Mouse (Mus musculus): Measurements from ENCODE around the gene Smoc1.

The Smoc1 gene

DNA sequence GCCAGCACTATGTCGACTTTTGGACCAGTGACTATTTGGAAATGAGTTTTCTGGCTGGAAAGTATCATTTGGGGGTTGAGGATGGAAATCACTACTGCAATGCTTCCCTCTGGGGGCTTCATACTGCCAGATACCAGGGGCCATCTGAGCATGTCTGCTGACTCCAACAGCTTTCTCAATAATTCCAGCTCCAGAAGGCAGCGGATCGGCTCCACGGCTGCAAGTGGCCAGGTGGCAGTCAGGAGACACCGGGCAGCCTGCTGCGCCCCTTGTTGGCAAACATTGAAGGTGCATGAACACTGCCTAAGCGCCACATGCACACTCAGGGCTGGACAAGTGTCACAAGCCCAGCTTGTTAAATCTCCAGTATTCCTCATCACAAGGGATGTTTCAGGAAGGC lies 2.2 kb upstream of the Smoc1 start:
- no peak for DNase-seq (ENCODE audit: low spot score in 2 of 2)

DNA sequence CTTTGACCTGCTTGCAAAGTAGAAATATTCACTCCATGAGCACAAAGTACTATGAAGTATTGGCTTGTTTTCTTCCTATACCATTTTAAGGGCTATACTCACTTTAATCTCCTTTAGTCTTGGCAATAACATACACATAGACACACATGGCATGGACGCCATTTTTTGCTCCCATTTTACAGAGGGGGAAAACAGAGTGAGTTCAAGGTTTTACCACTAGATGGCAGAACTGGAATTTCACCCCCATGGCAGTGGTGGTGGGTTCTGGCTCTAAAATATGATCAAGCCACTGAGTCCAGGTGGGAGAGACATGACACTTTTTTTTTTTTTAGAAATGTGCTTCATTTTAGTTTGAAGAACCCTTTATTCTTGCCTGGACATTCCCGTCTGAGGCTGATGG lies 1.6 kb upstream of the Smoc1 start:
- DNase-seq (ENCODE audit: low spot score in 2 of 2): no peak

DNA sequence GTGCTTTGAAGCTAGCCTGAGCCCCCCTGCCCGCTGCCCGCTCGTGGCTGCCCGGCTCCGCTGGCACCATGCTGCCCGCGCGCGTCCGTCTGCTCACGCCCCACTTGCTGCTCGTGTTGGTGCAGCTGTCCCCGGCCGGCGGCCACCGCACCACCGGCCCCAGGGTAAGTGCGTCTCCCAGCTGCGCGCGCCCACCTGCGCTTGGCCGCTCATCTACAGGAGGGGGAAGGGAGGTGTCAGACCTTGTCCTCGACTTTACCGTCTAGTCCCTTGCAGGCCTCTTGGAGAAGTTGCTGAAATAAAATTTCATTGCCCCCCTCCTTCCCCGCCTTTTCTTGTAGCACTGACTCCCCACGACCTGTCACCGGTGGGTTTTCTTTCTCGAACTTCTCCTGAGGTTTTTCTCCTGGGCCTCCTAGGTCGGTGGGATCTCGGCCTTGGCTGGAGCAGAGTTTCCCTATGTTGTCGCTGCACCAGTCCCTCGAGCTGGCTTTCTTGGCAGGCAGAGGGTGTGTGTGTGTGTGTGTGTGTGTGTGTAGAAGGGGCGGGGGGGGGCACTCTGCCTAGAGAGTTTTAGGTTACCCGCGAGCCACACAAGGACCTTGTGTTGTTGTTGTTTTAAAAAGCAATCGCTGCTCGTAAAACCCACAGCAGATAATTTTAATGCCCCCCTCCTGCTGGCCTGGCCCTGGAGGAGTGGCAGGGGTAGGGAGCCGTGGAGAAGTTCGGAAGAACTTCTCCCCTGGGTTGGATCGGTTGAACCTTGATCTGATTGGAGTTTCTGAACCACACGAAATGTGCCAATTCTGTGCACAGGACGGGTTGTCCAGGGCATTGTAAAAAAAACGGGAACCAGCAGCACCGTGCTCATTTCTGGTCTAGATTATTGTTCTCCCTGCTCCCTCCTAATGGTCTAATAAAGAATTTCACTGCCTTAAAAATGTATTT lies 661 bp downstream of the Smoc1 start:
- no peak for DNase-seq (ENCODE audit: low spot score in 2 of 2)

DNA sequence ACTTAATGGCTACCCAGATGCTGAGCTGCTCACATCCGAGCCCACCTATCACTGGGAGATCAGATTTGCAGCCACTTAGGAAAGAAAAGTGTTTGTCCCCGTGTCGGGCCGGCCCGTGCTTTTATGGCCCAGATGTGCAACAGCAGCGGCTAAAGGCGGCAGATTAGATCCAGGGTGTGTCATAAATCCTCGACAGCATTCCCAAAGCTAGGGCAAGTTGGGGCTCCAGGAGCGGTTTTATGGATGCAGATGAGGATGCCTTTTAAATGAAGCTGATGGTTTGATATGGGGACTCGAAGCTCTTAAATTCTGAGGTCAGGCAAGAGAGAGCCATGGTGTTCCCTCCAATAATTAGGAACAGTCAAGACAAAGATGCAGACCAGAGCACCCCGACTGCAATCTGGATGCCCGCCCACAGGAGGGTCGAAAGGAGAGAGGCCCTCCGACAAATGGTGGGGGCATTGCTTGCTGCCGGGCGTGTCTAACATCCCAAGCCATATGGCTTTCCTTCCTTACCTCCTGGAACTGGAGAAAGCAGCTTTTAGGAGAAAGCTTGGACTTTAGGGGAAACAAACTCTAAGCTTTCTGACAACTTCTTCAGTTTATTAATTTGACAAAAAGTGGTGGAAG lies 1.8 kb downstream of the Smoc1 start:
- DNase-seq (ENCODE audit: low spot score in 2 of 2): no peak

DNA sequence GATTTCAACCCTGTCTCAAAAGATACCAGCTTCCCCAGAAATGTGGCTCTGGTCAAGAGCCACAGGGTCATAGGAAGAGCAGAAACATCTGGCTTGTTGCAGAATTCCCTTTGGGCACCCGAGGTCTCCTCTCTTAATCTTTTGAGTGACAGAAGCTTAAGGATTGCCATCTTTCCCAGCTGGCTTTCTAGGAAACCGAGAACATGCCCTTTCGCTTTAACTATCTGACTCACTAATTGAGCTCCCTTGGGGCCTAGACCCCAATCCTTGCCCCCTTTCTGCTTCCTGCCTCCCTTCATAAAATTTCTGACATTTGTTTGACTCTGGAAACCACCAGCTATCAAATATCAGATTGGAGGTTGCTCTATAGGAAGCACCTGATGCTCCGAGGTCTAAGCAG lies 3.1 kb downstream of the Smoc1 start:
- no peak for DNase-seq (ENCODE audit: low spot score in 2 of 2)

DNA sequence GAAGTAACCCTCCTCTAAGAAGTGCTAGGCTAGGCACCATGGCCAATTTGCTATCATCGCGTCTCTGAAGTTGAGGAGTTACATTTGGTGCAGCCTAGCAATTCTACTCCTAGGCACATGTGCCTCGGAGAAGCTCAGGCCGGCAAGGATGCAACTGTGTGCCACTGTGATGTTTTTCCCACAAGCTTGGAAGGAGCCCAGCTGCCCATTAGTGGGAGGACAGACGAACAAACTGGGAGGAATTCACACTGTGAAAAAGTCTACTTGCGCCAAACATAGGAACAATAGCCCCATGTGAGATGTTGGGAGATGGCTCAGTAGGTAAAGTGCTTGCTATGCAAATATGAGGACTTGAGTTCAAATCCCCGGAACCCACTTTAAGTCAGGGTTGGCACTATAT lies 5.0 kb downstream of the Smoc1 start:
- no peak for DNase-seq (ENCODE audit: low spot score in 2 of 2)

DNA sequence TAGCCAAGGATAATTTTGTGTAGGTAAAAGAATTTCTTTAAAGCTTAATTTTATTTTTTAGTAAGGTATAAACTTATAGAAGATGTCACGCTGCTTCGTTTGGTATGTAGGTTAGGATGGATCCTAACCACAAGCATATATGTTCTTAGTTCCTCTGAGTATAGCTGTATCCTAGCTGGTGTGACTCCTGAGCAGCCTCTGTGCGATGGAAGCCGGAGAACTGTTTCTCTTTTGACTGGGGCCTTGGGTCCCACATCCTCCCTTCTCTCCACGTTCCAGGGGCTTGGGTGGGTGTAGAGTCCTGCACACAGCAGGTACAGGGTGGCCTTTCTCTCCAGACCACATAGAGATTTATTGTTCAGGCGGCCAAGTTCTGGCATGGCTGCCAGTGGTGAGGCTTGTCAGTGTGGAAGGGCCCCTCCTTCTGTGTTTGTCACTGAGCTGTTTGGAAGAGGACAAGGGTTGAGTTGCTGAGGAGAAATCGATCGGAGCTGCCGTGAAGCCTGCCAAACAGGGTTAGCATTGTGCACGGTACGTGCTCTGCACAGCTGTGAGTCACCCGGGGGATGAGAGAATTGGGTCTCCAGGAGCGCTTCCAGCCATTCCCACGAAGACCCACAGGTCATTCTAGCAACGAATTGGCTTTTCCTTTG lies 6.9 kb downstream of the Smoc1 start:
- peak; percentile 10 to 17 for DNase-seq (ENCODE audit: low spot score in 2 of 2)

DNA sequence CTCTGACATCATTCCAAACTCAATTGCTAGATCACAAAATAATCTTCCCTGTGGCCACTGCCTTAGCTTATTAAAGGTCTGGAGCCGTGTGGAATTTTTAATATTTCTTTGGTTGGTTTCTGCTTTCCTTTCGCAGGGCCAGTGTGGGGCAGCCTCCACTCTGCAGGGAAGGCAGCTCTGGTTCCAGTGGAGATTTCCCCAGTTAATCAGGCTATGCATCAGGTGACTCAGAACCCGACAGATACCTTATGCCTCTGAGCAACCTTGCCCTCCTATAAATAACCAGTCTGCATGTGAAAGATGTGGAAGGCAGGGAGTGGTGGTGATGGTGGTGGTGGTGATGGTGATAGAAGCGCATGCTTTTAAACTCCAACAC lies 7.4 kb downstream of the Smoc1 start:
- DNase-seq (ENCODE audit: low spot score in 2 of 2): no peak

DNA sequence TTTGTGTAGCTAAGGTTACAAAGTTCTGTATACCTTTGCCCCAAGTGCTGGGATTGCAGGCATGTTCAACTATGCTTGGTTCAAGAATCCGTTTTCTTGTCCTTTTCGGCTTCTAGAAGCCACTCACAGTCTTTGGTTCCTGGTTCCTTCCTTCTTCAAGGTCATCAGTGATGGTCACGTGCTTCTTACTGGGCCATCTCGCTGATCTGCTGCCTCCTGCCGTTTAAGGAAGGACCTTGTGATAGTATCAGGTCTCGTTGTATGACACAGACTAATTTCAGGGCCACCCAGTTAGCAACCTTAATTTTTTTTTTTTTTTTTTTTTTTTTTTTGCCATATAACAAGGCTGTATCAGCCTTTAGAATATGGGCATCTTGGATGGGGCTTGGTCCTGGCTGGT lies 9.2 kb downstream of the Smoc1 start:
- DNase-seq (ENCODE audit: low spot score in 2 of 2): no peak

DNA sequence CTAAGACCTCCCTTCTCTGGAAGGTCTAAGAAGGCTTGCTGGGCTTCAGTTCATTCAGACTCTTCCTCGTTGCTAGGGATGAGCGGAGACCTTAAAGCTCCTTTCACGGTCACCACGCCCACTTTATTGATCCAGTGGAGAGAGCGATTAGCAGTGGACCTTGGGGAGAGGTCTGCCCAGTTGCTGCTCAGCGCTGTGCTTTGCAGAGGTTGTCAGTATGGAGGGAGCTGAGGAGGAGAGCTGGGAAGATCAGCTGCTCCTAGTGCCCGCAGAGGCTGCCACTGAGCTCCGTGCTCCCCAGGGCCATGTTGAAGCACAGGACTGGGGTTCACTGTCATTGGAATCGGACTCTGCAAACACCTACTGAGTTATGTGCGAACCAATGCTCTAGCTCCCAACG lies 17.0 kb downstream of the Smoc1 start:
- no peak for DNase-seq (ENCODE audit: low spot score in 2 of 2)

DNA sequence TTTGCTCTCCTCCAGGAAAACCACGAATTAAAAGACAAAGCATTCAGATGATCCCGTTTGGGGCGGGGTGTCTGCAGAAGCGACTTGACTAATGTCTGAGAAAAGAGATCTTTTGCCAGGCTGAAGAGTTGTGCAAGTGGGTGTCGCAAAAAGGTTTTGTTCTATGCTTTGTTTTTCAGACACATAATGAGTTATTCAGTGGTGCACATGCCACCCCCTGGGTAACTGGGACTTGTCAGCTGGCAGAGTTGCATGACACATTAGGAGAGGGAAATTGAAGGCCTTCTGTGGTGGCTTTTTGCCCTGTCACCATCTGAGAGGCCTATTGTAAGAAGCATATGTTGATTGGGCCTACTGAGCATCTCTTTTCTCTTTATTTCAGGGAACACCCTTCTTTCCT lies 20.3 kb downstream of the Smoc1 start:
- DNase-seq (ENCODE audit: low spot score in 2 of 2): no peak

DNA sequence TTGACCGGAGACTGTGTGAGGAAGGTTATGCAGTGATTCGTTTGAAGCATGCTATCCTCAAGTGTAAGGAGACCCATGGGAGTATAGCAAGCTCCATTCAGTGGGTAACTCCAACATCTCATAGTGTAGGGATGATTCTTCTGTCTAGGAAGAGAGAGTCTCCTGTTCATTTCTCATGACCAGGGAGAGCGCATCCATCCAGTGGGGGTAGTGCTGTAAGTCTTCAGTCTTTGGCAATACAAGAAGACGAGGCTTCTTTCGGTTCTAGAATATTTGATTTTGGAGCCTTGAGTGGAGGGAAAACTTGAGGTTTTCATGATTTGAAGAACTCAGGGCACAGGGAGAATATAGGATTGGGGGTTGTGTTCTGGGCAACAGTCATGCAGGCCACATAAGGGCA lies 23.1 kb downstream of the Smoc1 start:
- DNase-seq (ENCODE audit: low spot score in 2 of 2): no peak

DNA sequence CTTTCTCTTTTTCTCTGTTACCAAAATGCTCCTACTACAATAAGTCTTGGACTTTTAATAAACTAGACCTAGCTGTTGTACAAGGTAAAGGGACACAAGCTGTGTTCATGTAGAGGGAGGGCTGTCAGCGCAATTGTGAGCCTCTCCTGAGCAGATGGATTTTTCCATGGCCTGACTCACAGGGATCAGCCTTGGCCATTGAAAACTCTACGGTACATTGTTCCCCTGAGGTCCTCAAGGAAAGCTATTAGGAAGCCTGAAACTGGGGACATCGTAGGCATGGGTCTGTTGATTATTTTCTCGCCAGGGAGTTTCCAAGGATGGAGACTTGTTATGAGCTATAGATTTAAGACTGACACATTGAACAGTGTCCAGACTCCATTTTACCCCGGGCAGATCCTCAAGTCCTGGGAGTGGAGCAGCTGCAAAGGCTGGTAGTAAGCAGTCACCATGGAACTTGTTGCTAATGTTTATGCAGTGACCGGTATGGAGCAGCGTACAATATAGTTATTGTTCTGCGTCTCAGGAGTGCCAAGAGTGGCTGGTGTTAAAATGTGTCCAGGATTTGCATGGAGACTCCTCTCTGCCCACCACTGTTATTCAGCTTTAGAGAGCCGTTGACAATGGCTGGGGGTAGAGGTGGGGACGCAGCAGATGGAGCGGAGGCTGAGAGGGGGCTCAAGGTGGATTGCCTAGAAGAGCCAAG lies 28.5 kb downstream of the Smoc1 start:
- no peak for DNase-seq (ENCODE audit: low spot score in 2 of 2)

DNA sequence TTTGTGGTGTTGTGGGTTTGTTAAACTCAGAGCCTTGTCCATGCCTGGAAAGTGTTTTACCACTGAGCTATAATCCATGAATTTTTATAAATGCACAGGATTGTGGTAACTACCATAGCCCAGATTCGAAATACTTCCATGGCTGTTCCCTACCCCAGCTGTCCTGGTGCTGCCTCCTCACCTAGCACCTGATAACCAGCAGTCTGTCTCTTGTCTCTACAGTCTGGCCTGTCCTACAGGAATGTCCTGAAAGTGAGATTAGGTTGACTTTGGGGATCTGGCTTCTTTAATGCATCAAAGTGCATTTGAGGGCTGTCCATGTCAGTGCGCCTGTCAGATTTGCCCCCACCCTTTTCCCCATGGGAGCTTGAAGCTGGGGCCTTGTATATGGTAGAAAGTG lies 29.2 kb downstream of the Smoc1 start:
- no peak for DNase-seq (ENCODE audit: low spot score in 2 of 2)

DNA sequence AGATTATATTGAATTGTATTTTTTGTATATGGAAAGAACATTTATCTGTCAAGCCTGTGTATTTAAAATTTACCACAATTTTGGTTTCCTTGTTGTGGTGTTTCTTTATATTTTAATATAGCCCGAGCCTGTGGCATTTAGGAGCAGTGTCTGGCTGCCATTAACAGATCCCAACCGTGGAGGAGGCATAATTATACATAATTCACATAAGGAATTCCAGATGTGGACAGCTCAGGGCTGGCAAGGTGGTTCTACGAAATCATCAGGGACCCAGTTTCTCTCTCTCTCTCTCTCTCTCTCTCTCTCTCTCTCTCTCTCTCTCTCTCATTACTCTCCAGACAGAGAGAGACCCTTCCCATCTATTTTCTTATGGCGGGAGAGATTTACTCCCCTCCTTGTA lies 31.0 kb downstream of the Smoc1 start:
- no peak for DNase-seq (ENCODE audit: low spot score in 2 of 2)

DNA sequence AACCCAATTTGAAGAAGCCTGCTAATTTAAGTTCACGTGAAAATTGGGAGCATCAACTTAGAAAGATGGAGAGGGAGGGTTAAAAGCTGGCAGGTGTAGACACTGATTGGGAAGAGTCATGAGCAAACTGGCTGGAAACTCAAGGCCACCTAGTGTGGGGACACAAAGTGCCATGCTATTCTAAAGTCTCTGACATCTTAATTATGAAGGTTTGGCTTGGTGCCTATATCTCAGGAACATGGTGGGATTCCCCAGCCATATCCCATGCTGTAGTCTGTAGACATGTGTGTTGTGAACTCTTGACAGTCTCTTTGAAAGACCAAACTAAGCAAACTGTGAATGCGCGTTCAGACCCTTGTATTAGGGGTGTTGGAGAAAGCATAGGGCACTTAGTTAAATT lies 32.0 kb downstream of the Smoc1 start:
- DNase-seq (ENCODE audit: low spot score in 2 of 2): no peak

DNA sequence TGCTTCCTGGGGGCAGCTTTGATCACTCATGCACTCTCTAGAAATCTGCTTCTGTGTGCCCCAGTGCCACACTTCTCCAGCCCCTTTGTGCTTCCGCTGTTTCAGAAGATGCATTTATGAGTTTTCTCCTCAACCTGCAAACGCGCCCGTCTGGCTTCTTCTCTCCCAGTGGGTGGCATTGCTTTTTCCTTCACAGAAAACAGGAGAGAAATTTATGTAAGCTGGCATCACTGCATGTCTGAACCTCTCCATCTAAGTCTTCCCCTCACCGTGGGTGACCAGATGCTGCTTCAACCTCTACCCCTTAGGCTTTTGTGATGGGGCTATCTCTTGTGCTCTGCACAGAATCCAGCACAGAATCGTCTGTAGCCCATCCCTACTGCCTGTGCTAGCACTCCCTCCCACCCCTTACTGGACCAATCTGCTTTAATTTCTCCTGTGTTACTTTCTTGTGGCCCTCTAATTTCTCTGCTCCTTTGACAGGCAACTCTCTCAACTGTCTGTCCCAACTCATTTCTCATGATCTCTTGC lies 35.3 kb downstream of the Smoc1 start:
- DNase-seq (ENCODE audit: low spot score in 2 of 2): peak in 1 of 2 experiments; percentile 2

DNA sequence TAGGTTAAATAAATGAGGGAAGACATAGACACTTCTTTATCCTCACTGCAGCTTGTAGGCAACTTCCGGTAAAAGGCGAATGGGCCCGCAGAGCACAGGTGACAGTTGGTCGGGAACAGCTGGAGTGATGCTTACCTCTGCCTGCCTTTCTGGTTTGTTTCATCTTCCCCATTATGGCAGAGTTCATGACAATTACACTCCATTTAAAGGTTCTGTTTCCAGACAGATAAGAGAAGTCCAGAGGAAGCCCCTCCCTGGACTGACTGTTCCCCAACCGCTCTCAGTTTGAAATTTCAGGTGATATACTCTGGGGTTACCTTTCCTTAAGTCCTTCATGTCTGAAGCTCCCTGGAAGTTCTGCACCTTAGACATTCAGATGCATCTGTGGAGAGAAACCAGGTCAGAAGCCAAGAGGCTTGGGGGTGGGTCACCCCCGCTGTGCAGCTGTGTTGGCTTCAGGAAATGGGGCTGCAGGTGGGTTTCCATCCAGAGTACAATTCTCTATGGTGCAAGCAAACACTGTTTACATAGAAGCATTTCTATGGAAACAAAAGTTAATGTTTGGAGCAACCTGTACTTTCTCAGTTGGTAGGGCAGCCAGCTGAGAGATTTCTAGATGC lies 36.8 kb downstream of the Smoc1 start:
- DNase-seq (ENCODE audit: low spot score in 2 of 2): no peak

DNA sequence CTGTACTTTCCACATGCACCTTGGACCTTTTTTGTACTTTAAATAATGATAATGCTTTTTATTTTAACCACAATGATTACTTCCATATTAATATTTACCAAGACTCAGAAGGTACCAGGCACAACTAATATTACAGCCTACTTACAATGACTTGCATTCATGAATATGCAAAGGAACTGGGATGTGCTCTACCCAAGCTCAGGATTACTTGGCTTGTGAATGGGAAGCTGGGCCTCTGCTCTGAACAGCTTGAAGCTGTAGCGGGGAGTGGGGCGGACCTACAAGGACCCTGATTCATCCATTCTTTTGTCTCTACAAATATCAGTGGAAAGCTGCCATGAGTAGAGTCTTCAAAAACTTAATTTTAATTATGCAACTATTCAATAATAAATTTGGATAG lies 47.5 kb downstream of the Smoc1 start:
- DNase-seq (ENCODE audit: low spot score in 2 of 2): no peak

DNA sequence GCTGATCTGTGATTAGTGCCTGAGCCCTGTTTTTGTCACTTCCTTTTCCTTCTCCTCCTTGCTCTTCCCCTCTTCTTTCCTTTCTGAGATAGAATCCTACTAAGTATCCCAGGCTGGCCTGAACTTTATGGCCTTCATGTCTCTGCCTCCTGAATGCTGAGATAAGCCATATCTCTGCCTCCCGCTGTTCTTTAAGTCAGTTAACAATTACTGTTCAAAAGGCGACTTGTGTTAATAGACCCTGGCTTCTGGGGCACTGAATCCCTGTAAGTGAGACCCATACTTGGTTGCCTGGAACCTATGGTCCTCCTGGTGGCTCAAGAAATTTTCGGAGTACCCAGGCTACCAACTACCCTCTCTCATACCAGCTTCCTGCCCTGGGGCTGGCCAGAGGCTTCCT lies 48.3 kb downstream of the Smoc1 start:
- DNase-seq (ENCODE audit: low spot score in 2 of 2): no peak

DNA sequence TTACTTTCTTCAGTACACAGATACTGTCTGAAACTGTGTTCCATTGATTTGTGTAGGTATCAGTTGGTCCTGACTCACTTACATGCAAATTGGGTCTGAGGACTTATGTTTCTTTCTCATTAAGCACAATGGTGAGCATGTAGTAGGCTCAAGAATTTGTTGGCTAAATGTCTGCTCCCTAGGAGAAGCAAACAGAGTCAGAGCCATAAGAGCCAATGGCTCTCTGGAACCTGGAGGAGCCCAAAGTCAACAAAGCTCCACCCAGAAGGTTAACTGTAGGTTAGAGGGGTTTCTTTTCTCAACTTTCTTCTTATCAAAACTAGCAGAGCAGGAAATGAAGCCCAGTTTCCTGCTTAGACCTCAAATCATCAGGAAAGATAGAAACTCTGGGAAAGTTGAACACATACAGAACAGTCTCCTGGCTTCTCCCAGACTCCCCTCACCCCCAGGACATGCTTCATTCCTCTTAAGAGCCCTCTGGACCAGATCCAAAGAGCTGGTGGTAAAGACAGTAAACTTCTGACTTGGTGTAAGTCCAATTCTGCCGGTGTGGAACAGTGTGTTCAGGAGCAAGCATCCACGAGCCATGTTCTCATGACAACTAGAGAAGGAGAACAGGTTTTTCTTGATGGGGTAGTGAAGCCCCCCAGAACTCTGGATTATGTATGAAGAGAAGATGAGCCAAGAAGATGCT lies 51.5 kb downstream of the Smoc1 start:
- no peak for DNase-seq (ENCODE audit: low spot score in 2 of 2)

All from right cerebral cortex, postnatal 36 days (tissue).